ENCODE assay signal across 8 mouse cellular contexts in the genomic region with DNA sequence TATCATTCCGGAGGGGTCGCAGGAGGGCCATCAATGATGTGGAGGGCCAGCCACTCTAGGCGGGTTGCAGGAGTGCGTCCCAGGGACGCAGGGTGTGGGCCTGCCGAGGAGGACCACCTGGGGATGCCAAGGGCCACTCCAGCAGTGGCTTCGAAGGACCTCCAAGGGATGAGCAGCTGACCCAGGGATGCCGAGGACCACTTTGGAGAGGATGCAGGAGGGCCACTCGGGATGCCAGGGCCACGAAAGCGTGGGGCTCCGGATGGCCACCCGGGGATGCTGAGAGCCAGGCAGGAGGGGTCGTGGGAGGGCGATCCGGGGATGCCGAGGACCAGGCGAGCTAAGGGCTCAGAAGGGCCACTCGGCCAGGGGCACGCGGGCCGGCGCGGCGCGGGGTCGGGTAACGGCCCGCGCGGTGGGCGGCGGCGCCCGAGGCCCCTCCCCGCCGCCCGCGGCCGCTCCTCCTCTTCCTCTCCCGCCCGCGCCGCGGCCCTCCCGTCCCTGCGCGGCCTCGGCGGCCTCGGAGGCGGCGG. TPM values are rescaled to one million over a fixed set of nuclear protein-coding genes. Genes with fewer than 3 reads are reported as not detected.
DNase-seq lines count a peak whose midpoint lies in the region; ATAC-seq lines count a peak whose summit lies in the region.

Gene Mta1, plus strand, starts transcription at position 530 of the 533 bp plus-strand sequence.

- peak; percentile 67 for ATAC-seq in hindbrain, embryonic 15.5 days (ENCODE audit: low FRiP score, low read depth)
- peak; percentile 28 for ATAC-seq in megakaryocyte-erythroid progenitor cell, adult 5-6 weeks (replicated peaks; ENCODE audit: low FRiP score, low TSS enrichment, poor library complexity, severe bottlenecking)
- ATAC-seq in stomach, embryonic 15.5 days (ENCODE audit: insufficient read depth, low FRiP score, low read depth): peak; percentile 71

- no peaks in the 10 kb centered on the region for H3K27me3 ChIP-seq in hindbrain, embryonic 15.5 days
- H3K27me3 ChIP-seq in stomach, embryonic 15.5 days (replicated peaks): no peaks in the 10 kb centered on the region

- peak within 1 kb of the TSS; percentile 99 for H3K4me2 ChIP-seq in hindbrain, embryonic 15.5 days
- peak within 1 kb of the TSS; percentile 87 for H3K4me2 ChIP-seq in stomach, embryonic 15.5 days

- peak within 1 kb of the TSS; percentile 96 for H3K4me3 ChIP-seq in hindbrain, embryonic 15.5 days
- peak within 1 kb of the TSS; percentile 92 for H3K4me3 ChIP-seq in stomach, embryonic 15.5 days (replicated peaks)

- DNase-seq in right cerebral cortex, postnatal 10 days (ENCODE audit: low spot score in 2 of 2): peak; percentile 57 to 68
- no peak for DNase-seq in right cerebral cortex, postnatal 36 days (ENCODE audit: low spot score in 2 of 2)
- DNase-seq in cerebellum, postnatal 14 days: peak; percentile 66 to 72
- no peak for DNase-seq in gastrocnemius, adult 8-10 months (ENCODE audit: low spot score in 2 of 2)
- peak; percentile 35 to 68 for DNase-seq in left cerebral cortex, postnatal 36 days (ENCODE audit: low spot score in 2 of 2)

- H3K9me3 ChIP-seq in hindbrain, embryonic 15.5 days: no peaks in the 10 kb centered on the region
- no peaks in the 10 kb centered on the region for H3K9me3 ChIP-seq in stomach, embryonic 15.5 days

- H3K27ac ChIP-seq in hindbrain, embryonic 15.5 days (replicated peaks): peak within 1 kb of the TSS; percentile 86
- H3K27ac ChIP-seq in stomach, embryonic 15.5 days: peak within 1 kb of the TSS; percentile 76

- H3K36me3 ChIP-seq in hindbrain, embryonic 15.5 days: no peaks in the 10 kb centered on the region
- H3K36me3 ChIP-seq in stomach, embryonic 15.5 days: no peaks in the 10 kb centered on the region

- 2% methylated on average over 20 of the region's 53 CpGs for WGBS in hindbrain, embryonic 15.5 days
- 4% methylated on average over 18 of the region's 53 CpGs for WGBS in stomach, embryonic 15.5 days

- intact Hi-C loops in left cerebral cortex, postnatal 36 days (cut with DNase I): no loop called here

- H3K4me1 ChIP-seq in hindbrain, embryonic 15.5 days (replicated peaks): peaks cover 49% of the 10 kb centered on the region
- peaks cover 44% of the 10 kb centered on the region for H3K4me1 ChIP-seq in stomach, embryonic 15.5 days

- peak within 1 kb of the TSS; percentile 100 for H3K9ac ChIP-seq in hindbrain, embryonic 15.5 days
- peak within 1 kb of the TSS; percentile 99 for H3K9ac ChIP-seq in stomach, embryonic 15.5 days

RNA-seq across cellular contexts. Expression of gene Mta1, which starts in this region (rescaled TPM):
- 10 to 100 TPM; 38.7 to 43.3 (median 41.8) TPM for total RNA-seq in gastrocnemius, adult 8-10 months (2022)
- 16.3 and 16.6 TPM in 2 replicates for polyA plus RNA-seq in hindbrain, embryonic 15.5 days (2015; fragmentation: Nextera tagmentation; extraction: Ambion mirVana)
- 10 to 100 TPM; 79.8 to 80.2 TPM for total RNA-seq in left cerebral cortex, postnatal 36 days (2021)
- total RNA-seq in megakaryocyte-erythroid progenitor cell, adult 5-6 weeks (2014; fragmentation: Nextera tagmentation): 131 and 142 TPM in 2 replicates
- total RNA-seq in megakaryocyte-erythroid progenitor cell, adult 5-6 weeks (2017): 30.7 and 54.1 TPM in 2 replicates
- 11.2 and 12.2 TPM in 2 replicates for polyA plus RNA-seq in stomach, embryonic 15.5 days (2015; fragmentation: Nextera tagmentation; extraction: Ambion mirVana)

Comparison
In these comparisons a context has a peak if more than half of its experiments do, and no peak if none do; other contexts are left out.
1. DNase-seq: peak in right cerebral cortex, postnatal 10 days (2 of 2), cerebellum, postnatal 14 days (2 of 2) and left cerebral cortex, postnatal 36 days (2 of 2); none in right cerebral cortex, postnatal 36 days (0 of 2) and gastrocnemius, adult 8-10 months (0 of 2).
2. Peak in every context shown above with its lines, with median percentiles within 50 percentile points of each other: ATAC-seq.